Mouse (Mus musculus): ENCODE data around the gene Tnfrsf8. TPM values are rescaled to one million over a fixed set of nuclear protein-coding genes. Genes with fewer than 3 reads are reported as not detected.

Tnfrsf8 gene
- total RNA-seq, 1 experiment = 5.1 TPM

- Histone ChIP-seq H3K4me3 (ENCODE audit: insufficient read depth in 1 of 2, low read depth in 1 of 2, low read length in 2 of 2, poor library complexity in 1 of 2, severe bottlenecking in 1 of 2) (no peak overlapping the region), H3K4me1 (ENCODE audit: control insufficient read depth in 2 of 2, insufficient read depth in 2 of 2, low read length in 2 of 2, poor library complexity in 1 of 2) (peaks cover 0 to 4% of the 10 kb centered on the region in 2 experiments; a peak in 1 of 4 replicates), H3K9me3 (ENCODE audit: control insufficient read depth, insufficient read depth, low read depth, low read length) (no peaks in the 10 kb centered on the region), H3K27ac (ENCODE audit: insufficient read depth, low read depth, low read length, poor library complexity, severe bottlenecking) (no peak overlapping the region), H3K36me3 (ENCODE audit: control insufficient read depth, insufficient read depth, low read length, poor library complexity, severe bottlenecking) (no peaks in the 10 kb centered on the region), H3K9ac (ENCODE audit: insufficient read depth, low read depth, low read length, poor library complexity, severe bottlenecking) (no peak overlapping the region)
- no peak for DNase-seq (ENCODE audit: low read depth, low spot score)
- in situ Hi-C loops (cut with MboI; ENCODE audit: low sequenced_read_pairs in 2 of 2, unreplicated experiment in 2 of 2) = no loop called here
- TF ChIP-seq HCFC1 (IDR thresholded peaks at IDR 0.05; ENCODE audit: borderline replicate concordance, insufficient read depth, low read length) (no peak), ZC3H11A (IDR thresholded peaks at IDR 0.05; ENCODE audit: borderline replicate concordance, low read depth, low read length) (no peak), MAFK (IDR thresholded peaks at IDR 0.05; ENCODE audit: insufficient read depth, low read depth, low read length) (no peak), CHD2 (IDR thresholded peaks at IDR 0.05; ENCODE audit: low read depth, low read length) (no peak), ZNF384 (IDR thresholded peaks at IDR 0.05; ENCODE audit: low read depth, low read length) (no peak)
Observed at GRCm38 (mm10) chr4:145240723-145241231, 74.2 kb downstream of the Tnfrsf8 start.

DNA sequence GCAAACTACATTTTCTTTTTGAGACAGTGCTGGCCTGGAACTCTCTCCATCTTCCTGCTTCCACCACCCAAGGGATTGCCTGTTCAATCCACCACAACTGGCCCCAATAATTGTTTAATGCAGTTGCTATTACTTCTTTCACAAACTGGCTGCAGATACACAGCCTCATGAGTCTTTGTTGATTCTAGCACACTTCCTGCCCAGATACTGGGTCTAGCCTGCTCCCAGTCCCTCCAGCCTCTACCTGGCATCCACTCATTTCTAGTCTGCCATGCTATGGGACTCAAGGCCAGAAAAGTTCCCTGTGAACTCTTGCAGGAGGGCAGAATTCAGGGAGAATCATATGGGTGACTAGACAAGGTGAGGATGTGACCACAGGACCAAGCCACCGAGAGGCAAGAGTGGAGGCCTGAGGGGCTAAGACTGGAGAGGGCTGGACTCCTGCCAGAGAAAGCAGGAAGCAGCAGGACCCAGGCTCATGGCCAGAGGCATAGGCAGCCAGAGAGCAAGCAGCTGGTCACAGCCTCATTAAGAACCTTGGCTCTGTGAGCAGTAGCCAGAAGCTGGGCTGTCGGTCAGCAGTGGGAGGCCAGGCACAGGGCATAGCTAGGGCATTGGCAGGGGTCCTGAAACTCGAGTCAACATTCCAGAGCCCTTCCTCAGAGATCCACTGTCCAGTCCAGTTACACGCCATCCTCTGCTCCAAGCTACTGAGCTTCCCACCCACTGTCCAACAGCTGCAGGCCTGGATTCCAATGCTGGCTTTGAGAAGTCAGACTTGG is 75.7 kb downstream of the Tnfrsf8 start:
- Histone ChIP-seq H3K9me3 (ENCODE audit: control insufficient read depth, insufficient read depth, low read depth, low read length) (no peaks in the 10 kb centered on the region), H3K36me3 (ENCODE audit: control insufficient read depth, insufficient read depth, low read length, poor library complexity, severe bottlenecking) (no peaks in the 10 kb centered on the region), H3K4me3 (ENCODE audit: insufficient read depth in 1 of 2, low read depth in 1 of 2, low read length in 2 of 2, poor library complexity in 1 of 2, severe bottlenecking in 1 of 2) (no peak overlapping the region), H3K27ac (ENCODE audit: insufficient read depth, low read depth, low read length, poor library complexity, severe bottlenecking) (no peak overlapping the region), H3K9ac (ENCODE audit: insufficient read depth, low read depth, low read length, poor library complexity, severe bottlenecking) (no peak overlapping the region; the same call in 1 of the 2 replicates), H3K4me1 (ENCODE audit: control insufficient read depth in 2 of 2, insufficient read depth in 2 of 2, low read length in 2 of 2, poor library complexity in 1 of 2) (no peaks in the 10 kb centered on the region)
- in situ Hi-C loops (cut with MboI; ENCODE audit: low sequenced_read_pairs in 2 of 2, unreplicated experiment in 2 of 2) = no loop called here
- DNase-seq (ENCODE audit: low read depth, low spot score) = no peak
- TF ChIP-seq ZC3H11A (IDR thresholded peaks at IDR 0.05; ENCODE audit: borderline replicate concordance, low read depth, low read length) (no peak), CHD2 (IDR thresholded peaks at IDR 0.05; ENCODE audit: low read depth, low read length) (no peak), ZNF384 (IDR thresholded peaks at IDR 0.05; ENCODE audit: low read depth, low read length) (no peak), MAFK (IDR thresholded peaks at IDR 0.05; ENCODE audit: insufficient read depth, low read depth, low read length) (no peak), HCFC1 (IDR thresholded peaks at IDR 0.05; ENCODE audit: borderline replicate concordance, insufficient read depth, low read length) (no peak)

DNA sequence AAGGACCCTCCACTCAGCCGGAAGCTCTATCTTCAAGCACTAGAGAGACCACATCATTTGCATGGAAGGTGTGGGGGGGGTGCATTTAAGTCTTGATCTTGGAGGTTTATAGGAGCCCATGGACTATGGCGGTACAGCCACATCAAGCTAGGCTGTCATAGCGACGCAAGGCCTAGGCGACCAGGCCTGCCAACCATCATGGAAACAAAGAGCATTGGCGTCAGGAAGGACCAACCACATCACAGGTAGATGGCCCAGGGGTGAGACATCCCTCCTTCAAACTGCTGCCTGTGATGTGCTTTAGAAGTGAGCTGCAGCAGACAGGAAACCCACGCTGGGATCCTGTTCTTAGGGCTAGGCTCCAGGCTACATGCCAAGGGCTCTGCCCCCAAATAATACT is 78.9 kb downstream of the Tnfrsf8 start:
- H3K9me3 ChIP-seq (ENCODE audit: control insufficient read depth, insufficient read depth, low read depth, low read length) = no peaks in the 10 kb centered on the region
- no peaks in the 10 kb centered on the region for H3K36me3 ChIP-seq (ENCODE audit: control insufficient read depth, insufficient read depth, low read length, poor library complexity, severe bottlenecking)
- H3K9ac ChIP-seq (ENCODE audit: insufficient read depth, low read depth, low read length, poor library complexity, severe bottlenecking) = no peak overlapping the region
- no peak for DNase-seq (ENCODE audit: low read depth, low spot score)
- TF ChIP-seq CHD2 (IDR thresholded peaks at IDR 0.05; ENCODE audit: low read depth, low read length) = no peak
- no peak for TF ChIP-seq ZC3H11A (IDR thresholded peaks at IDR 0.05; ENCODE audit: borderline replicate concordance, low read depth, low read length)
- TF ChIP-seq MAFK (IDR thresholded peaks at IDR 0.05; ENCODE audit: insufficient read depth, low read depth, low read length) = no peak
- TF ChIP-seq HCFC1 (IDR thresholded peaks at IDR 0.05; ENCODE audit: borderline replicate concordance, insufficient read depth, low read length) = no peak
- TF ChIP-seq ZNF384 (IDR thresholded peaks at IDR 0.05; ENCODE audit: low read depth, low read length) = no peak
- no peak overlapping the region for H3K27ac ChIP-seq (ENCODE audit: insufficient read depth, low read depth, low read length, poor library complexity, severe bottlenecking)
- in situ Hi-C loops (cut with MboI; ENCODE audit: low sequenced_read_pairs in 2 of 2, unreplicated experiment in 2 of 2) = no loop called here
- no peak overlapping the region for H3K4me3 ChIP-seq (ENCODE audit: insufficient read depth in 1 of 2, low read depth in 1 of 2, low read length in 2 of 2, poor library complexity in 1 of 2, severe bottlenecking in 1 of 2)
- H3K4me1 ChIP-seq (ENCODE audit: control insufficient read depth in 2 of 2, insufficient read depth in 2 of 2, low read length in 2 of 2, poor library complexity in 1 of 2) = no peaks in the 10 kb centered on the region

GRCm38 (mm10) chr4:145233487-145234228 is 81.3 kb downstream of the Tnfrsf8 start:
- H3K9me3 ChIP-seq (ENCODE audit: control insufficient read depth, insufficient read depth, low read depth, low read length) = no peaks in the 10 kb centered on the region
- H3K27ac ChIP-seq (ENCODE audit: insufficient read depth, low read depth, low read length, poor library complexity, severe bottlenecking) = no peak overlapping the region
- H3K4me3 ChIP-seq (ENCODE audit: insufficient read depth in 1 of 2, low read depth in 1 of 2, low read length in 2 of 2, poor library complexity in 1 of 2, severe bottlenecking in 1 of 2) = no peak overlapping the region
- DNase-seq (ENCODE audit: low read depth, low spot score) = no peak
- in situ Hi-C loops (cut with MboI; ENCODE audit: low sequenced_read_pairs in 2 of 2, unreplicated experiment in 2 of 2) = no loop called here
- no peaks in the 10 kb centered on the region for H3K36me3 ChIP-seq (ENCODE audit: control insufficient read depth, insufficient read depth, low read length, poor library complexity, severe bottlenecking)
- H3K9ac ChIP-seq (ENCODE audit: insufficient read depth, low read depth, low read length, poor library complexity, severe bottlenecking) = no peak overlapping the region
- H3K4me1 ChIP-seq (ENCODE audit: control insufficient read depth in 2 of 2, insufficient read depth in 2 of 2, low read length in 2 of 2, poor library complexity in 1 of 2) = no peaks in the 10 kb centered on the region
- TF ChIP-seq CHD2 (IDR thresholded peaks at IDR 0.05; ENCODE audit: low read depth, low read length) (no peak), MAFK (IDR thresholded peaks at IDR 0.05; ENCODE audit: insufficient read depth, low read depth, low read length) (no peak), ZNF384 (IDR thresholded peaks at IDR 0.05; ENCODE audit: low read depth, low read length) (no peak), ZC3H11A (IDR thresholded peaks at IDR 0.05; ENCODE audit: borderline replicate concordance, low read depth, low read length) (no peak), HCFC1 (IDR thresholded peaks at IDR 0.05; ENCODE audit: borderline replicate concordance, insufficient read depth, low read length) (no peak)
